Mouse (Mus musculus): ENCODE results near the gene Hist1h4d. TPM values are rescaled to one million over a fixed set of nuclear protein-coding genes. Genes with fewer than 3 reads are reported as not detected.

Hist1h4d gene
- total RNA-seq, 2 experiments from 2014 or later: 294 to 310 TPM

- DNase-seq: no peak
Measured at GRCm38 (mm10) chr13:23593051-23593770, 11.8 kb downstream of the Hist1h4d start.

GRCm38 (mm10) chr13:23595185-23595584 lies 13.8 kb downstream of the Hist1h4d start:
- DNase-seq: no peak

GRCm38 (mm10) chr13:23595622-23596372 lies 14.4 kb downstream of the Hist1h4d start:
- no peak for DNase-seq

GRCm38 (mm10) chr13:23597957-23598356 lies 16.6 kb downstream of the Hist1h4d start:
- DNase-seq: peak; percentile 87

- DNase-seq: no peak
Measured at GRCm38 (mm10) chr13:23603182-23603699, 21.8 kb downstream of the Hist1h4d start.

GRCm38 (mm10) chr13:23604452-23604851 lies 23.1 kb downstream of the Hist1h4d start:
- no peak for DNase-seq

GRCm38 (mm10) chr13:23605052-23605451 lies 23.7 kb downstream of the Hist1h4d start:
- no peak for DNase-seq

- no peak for DNase-seq
Measured at GRCm38 (mm10) chr13:23609209-23609608, 27.8 kb downstream of the Hist1h4d start.

- no peak for DNase-seq
Measured at GRCm38 (mm10) chr13:23609844-23610243, 28.4 kb downstream of the Hist1h4d start.

GRCm38 (mm10) chr13:23610393-23610792 lies 29.0 kb downstream of the Hist1h4d start:
- no peak for DNase-seq

GRCm38 (mm10) chr13:23611638-23612037 lies 30.2 kb downstream of the Hist1h4d start:
- DNase-seq: no peak

- DNase-seq: no peak
Measured at GRCm38 (mm10) chr13:23620056-23620732, 38.8 kb downstream of the Hist1h4d start.

GRCm38 (mm10) chr13:23620733-23621531 lies 39.5 kb downstream of the Hist1h4d start, which contains the start of gene Hist1h2be:
Hist1h2be (minus strand) TSS chr13:23621124.
- peak; percentile 79 for DNase-seq

- DNase-seq: peak; percentile 82
Measured at GRCm38 (mm10) chr13:23621532-23622174, 40.3 kb downstream of the Hist1h4d start.

GRCm38 (mm10) chr13:23622175-23622671 lies 40.8 kb downstream of the Hist1h4d start, which contains the start of gene Hist1h1e:
Hist1h1e (minus strand) TSS chr13:23622558.
- peak; percentile 97 for DNase-seq

GRCm38 (mm10) chr13:23622861-23623450 lies 41.6 kb downstream of the Hist1h4d start:
- DNase-seq: peak; percentile 13

- DNase-seq: peak; percentile 10
Measured at GRCm38 (mm10) chr13:23630653-23631052, 49.3 kb downstream of the Hist1h4d start.
